Mouse (Mus musculus): ENCODE results near the gene Gm10912. TPM values are rescaled to one million over a fixed set of nuclear protein-coding genes. Genes with fewer than 3 reads are reported as not detected.
A peak's percentile ranks its signal among the peaks of the same experiment; 100 is the strongest.
"Not testable (repeated sequence)": the region's sequence is repeated elsewhere in the genome, so short reads cannot be mapped to it uniquely, and the experiment has no call there.

Gene Gm10912
- total RNA-seq (2021): under 1 TPM; 0.21 to 0.44 TPM
- long read RNA-seq, experiment 1: 0 reads
- long read RNA-seq, experiment 2: 0 reads

GRCm38 (mm10) chr2:104065526-104065925, at the start of gene Gm10912:
Gm10912 (plus strand) TSS chr2:104065826.
- not testable (repeated sequence) for DNase-seq (ENCODE audit: low spot score in 2 of 2)

GRCm38 (mm10) chr2:104023096-104023495, 42.5 kb upstream of the Gm10912 start:
- DNase-seq (ENCODE audit: low spot score in 2 of 2): no peak

- DNase-seq (ENCODE audit: low spot score in 2 of 2): no peak
Measured at GRCm38 (mm10) chr2:104024656-104025055, 41.0 kb upstream of the Gm10912 start.

GRCm38 (mm10) chr2:104027458-104028138, 38.0 kb upstream of the Gm10912 start, which contains the start of gene Fbxo3:
Fbxo3 (plus strand) TSS chr2:104027721.
- DNase-seq (ENCODE audit: low spot score in 2 of 2): peak; percentile 68 to 85

GRCm38 (mm10) chr2:104028139-104028723, 37.4 kb upstream of the Gm10912 start, which contains the start of gene 4931422A03Rik:
4931422A03Rik (minus strand) TSS chr2:104028361.
- DNase-seq (ENCODE audit: low spot score in 2 of 2): peak; percentile 15 to 18

GRCm38 (mm10) chr2:104029074-104029473, 36.6 kb upstream of the Gm10912 start:
- DNase-seq (ENCODE audit: low spot score in 2 of 2): no peak

- DNase-seq (ENCODE audit: low spot score in 2 of 2): no peak
Measured at GRCm38 (mm10) chr2:104030381-104030780, 35.2 kb upstream of the Gm10912 start.

GRCm38 (mm10) chr2:104032056-104032455, 33.6 kb upstream of the Gm10912 start:
- no peak for DNase-seq (ENCODE audit: low spot score in 2 of 2)

GRCm38 (mm10) chr2:104034832-104035472, 30.7 kb upstream of the Gm10912 start:
- DNase-seq (ENCODE audit: low spot score in 2 of 2): peak; percentile 68 to 74

- DNase-seq (ENCODE audit: low spot score in 2 of 2): no peak
Measured at GRCm38 (mm10) chr2:104035595-104035994, 30.0 kb upstream of the Gm10912 start.

- DNase-seq (ENCODE audit: low spot score in 2 of 2): no peak
Measured at GRCm38 (mm10) chr2:104036316-104036715, 29.3 kb upstream of the Gm10912 start.

- no peak for DNase-seq (ENCODE audit: low spot score in 2 of 2)
Measured at GRCm38 (mm10) chr2:104038236-104038635, 27.4 kb upstream of the Gm10912 start.

- no peak for DNase-seq (ENCODE audit: low spot score in 2 of 2)
Measured at GRCm38 (mm10) chr2:104041632-104042031, 24.0 kb upstream of the Gm10912 start.

- DNase-seq (ENCODE audit: low spot score in 2 of 2): no peak
Measured at GRCm38 (mm10) chr2:104042766-104043165, 22.9 kb upstream of the Gm10912 start.

GRCm38 (mm10) chr2:104043624-104044478, 21.8 kb upstream of the Gm10912 start:
- DNase-seq (ENCODE audit: low spot score in 2 of 2): no peak

- no peak for DNase-seq (ENCODE audit: low spot score in 2 of 2)
Measured at GRCm38 (mm10) chr2:104044479-104045080, 21.0 kb upstream of the Gm10912 start.

- no peak for DNase-seq (ENCODE audit: low spot score in 2 of 2)
Measured at GRCm38 (mm10) chr2:104058381-104058780, 7.2 kb upstream of the Gm10912 start.

GRCm38 (mm10) chr2:104058954-104059353, 6.7 kb upstream of the Gm10912 start:
- DNase-seq (ENCODE audit: low spot score in 2 of 2): no peak

- DNase-seq (ENCODE audit: low spot score in 2 of 2): peak; percentile 25 to 35
Measured at GRCm38 (mm10) chr2:104059786-104060185, 5.8 kb upstream of the Gm10912 start.

- no peak for DNase-seq (ENCODE audit: low spot score in 2 of 2)
Measured at GRCm38 (mm10) chr2:104060996-104061395, 4.6 kb upstream of the Gm10912 start.

- no peak for DNase-seq (ENCODE audit: low spot score in 2 of 2)
Measured at GRCm38 (mm10) chr2:104062665-104063064, 3.0 kb upstream of the Gm10912 start.
